Mouse (Mus musculus): ENCODE measurements at regions not wholly inside any gene's neighbourhood (a gene's known extent, or its start where the extent isn't known, plus 50 kb on each side); places are given as distances from the start of the nearest gene placed in this dataset.

DNA sequence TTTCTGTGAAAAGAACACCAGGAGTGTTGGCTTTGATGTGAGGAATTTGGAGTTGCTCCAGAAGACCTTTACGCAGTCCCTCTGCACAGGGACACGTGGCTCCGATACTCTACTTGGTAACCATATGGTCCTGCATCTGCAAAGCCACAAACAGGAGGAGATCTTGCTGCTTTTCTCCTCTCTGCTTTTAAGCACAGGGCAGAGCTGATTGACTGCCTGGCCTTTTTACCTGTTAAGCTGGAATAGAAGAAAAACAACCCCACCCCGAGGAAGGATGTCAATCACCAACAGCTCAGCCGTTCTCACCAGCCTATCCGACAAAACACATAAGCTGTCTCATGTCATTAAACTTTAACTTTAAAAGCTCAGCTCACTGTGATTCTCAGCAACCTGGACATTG is 106.8 kb upstream of the Kit start:
- no peak for DNase-seq (ENCODE audit: low spot score)

DNA sequence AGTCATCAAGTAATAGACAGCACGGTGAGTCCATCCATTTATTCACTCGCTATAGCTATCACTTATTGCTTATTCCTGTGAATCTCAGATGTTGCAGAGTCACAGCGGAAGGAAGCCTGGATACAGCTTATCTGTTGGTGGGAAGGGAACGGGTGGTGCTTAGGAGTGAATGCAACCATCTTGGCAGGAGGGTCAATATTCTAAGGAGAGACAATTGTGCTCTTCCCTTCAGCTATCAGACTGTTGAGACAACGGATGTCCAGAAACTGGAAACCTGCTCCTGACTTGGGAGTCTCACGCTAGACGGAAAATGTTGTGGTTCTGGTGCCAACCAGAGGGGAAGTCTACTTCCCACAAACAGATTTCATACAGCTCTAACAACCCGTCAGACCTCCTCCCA is 103.7 kb upstream of the Kit start:
- peak; percentile 57 for DNase-seq (ENCODE audit: low spot score)

DNA sequence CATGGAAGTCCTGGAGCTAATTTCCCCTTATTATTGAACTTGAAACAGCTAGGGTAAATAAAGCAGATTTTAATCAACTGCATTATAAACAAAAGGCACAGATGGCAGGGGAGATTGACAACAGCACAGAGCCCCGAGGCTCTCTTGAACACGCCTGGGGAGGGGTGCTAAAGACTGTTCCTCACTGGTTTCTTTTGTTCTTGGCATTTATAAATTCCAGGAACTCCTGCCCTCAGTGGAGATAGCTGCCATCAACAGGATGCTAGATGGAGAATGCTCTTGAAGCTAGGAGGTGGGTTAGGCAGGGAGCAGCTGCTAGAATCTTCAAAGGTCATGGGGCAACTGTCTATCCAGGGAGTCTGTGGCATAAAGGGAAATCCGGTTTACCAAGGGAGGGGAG is 102.2 kb upstream of the Kit start:
- DNase-seq (ENCODE audit: low spot score), result peak; percentile 74

DNA sequence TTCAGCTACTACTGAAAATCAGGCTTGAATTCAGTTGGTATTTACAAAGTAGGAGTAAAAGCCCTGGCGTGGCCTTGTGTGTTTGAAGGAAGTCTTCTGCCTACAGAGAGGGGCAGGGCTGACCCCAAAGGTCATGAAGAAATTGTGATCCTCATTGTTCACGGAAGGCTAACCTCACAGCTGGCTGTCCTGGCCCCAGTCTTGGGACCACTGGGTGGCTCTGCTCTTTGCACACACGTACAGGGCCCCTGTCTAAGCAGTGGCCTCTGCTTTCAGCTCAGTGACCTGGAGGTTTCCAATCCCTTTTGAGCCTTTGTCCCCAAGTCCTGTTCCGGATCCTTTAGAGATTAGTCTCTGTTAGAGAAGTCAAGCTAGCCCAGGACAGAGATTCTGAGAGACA is 99.3 kb upstream of the Kit start:
- no peak for DNase-seq (ENCODE audit: low spot score)

DNA sequence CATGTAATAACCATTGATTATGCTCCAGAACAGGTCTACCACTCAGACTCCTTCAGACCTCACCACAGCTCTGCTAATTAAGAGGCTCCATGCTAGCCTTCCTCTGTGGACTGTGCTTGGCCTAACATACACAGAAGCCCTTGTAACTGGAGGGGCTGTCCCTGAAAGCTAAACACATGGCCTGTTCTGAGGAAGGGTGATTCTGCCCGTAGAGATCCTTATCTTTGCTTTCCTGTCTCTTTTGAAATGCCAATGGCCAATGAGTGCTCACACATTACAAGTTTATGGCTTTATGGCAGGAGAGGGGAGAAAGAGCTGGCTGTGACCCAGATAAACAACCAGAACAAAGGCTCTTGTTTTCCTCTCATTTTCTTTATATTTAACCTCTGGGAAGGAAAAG is 96.2 kb upstream of the Kit start:
- DNase-seq (ENCODE audit: low spot score), result peak; percentile 70

DNA sequence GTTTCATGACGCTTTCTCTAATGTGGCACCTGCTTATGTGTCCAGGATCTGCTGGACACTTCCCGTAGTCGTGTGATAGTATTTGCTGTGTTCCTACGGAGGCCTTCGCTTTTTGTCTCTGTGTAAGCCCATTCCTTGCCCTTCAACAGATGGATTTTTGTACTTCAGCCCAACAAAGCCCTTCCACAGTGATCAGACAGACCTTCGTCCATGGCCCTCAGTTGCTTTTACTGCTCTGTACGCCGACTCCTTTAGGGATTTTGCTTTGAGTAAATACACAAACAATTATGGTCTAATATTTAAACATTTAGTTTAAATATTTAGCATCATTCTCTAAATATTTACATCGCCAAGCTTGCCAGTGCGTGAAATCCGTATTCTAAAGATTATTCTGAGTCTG is 95.6 kb upstream of the Kit start:
- DNase-seq (ENCODE audit: low spot score), result no peak

DNA sequence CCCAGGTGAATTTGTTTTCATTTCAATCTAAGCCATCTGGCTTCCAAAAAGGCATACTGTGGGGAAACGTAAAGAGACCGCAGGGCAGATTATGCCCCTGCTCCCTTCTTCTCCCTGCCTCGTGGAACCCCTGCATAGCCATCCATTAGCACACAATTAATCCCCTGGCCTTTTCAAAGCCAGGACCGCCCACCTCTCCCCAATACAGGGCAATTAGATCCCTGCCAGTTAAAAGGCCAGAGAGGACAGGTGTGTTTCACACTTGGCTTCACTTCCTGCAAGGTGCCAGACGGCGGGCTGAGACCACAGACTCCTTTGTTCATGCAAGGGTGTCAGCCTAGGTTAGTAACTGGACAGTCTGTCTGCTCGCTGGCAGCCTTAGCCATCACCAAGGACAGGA is 93.1 kb upstream of the Kit start:
- no peak for DNase-seq (ENCODE audit: low spot score)

DNA sequence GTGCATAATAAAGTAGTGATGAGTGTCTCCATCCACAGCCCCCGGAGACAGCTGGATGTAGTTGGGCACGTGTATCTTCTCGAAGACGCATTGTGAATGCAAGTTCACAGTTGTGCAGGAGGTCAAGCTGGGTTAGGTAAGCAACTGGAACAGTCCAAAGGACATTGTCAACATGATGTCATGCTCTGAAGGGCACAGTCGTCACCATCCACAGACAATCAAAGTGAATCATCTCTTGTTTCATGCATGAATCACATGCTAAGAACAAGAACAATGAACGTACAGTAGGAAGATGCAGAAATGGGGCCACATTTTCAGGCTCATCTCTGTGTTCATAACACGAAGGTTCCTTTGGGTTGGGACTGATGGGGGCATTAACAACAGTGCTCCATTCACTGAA is 90.4 kb upstream of the Kit start:
- DNase-seq (ENCODE audit: low spot score), result no peak

DNA sequence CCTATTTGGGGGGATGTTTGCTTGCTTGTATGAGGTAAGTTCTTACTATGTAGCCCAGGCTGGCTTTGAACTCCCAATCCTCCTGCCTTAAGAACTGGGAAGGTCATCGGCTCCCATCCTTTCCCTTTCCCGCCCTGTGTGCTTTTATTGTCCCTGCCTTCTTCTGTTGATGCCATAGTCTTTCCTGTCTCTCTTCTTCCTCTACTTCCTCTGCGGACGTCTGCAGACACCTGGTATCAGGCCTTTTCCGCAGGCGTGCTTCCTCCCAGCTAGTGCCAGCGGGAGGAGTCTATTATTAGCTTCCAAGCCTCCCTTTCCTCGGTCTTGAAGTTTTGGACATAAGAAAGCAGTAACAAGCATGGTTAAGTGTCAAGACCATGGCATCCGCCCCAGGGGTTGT is 83.9 kb upstream of the Kit start:
- DNase-seq (ENCODE audit: low spot score), result peak; percentile 23

DNA sequence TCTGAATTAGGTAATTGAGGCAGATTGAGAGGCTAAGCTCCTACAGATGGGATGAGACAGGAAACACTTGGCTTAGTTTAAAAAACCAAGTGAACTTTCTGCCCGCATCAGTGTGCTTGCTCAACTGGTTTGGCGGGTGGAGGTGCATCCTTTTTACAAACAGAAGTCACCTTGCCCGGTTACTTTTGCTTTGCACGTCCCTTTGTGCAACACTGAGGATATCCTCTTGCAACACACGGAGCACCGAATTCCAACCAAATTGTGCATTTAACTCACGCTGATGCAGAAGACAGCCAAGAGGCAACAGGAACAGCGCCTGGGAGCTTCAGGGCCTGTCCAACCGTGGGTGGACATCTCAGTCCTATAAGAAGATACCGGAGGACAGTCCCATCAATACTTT is 80.6 kb upstream of the Kit start:
- no peak for DNase-seq (ENCODE audit: low spot score)

DNA sequence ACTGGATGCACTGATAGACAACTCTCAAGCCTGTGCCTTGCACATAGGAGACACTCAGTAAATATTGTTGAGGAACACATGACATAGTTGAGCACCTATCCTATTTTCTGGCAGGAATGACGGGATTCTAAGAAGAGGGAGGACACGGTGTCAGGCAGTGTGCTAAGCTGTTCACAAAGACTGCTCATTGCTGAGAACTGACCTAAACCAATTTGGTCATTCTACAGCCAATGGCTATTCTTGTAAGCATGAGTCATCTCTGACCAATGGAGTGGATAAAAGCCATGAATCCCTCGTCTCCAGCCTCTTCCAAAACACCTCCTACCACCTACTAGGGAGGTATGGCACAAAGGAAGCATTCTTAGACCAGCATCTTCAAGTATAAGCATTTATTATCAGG is 75.7 kb upstream of the Kit start:
- no peak for DNase-seq (ENCODE audit: low spot score)

DNA sequence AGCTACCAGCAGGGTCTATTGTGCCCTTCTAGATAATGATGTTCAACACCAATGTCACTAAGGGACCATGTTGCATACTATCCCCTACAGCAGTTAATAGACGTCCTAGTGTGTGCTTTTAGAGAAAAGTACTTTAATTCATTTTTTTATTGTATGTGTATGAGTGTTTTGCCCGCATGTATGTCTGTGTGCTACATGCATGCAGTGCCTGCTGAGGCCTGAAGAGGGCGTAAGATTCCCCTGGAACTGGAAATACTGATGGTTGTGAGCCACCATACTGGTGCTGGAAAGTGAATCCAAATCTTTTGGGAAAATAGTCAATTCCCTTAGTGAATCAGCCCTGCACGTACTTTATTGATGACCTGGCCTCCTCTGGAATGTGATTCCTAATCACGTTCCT is 75.0 kb upstream of the Kit start:
- no peak for DNase-seq (ENCODE audit: low spot score)

DNA sequence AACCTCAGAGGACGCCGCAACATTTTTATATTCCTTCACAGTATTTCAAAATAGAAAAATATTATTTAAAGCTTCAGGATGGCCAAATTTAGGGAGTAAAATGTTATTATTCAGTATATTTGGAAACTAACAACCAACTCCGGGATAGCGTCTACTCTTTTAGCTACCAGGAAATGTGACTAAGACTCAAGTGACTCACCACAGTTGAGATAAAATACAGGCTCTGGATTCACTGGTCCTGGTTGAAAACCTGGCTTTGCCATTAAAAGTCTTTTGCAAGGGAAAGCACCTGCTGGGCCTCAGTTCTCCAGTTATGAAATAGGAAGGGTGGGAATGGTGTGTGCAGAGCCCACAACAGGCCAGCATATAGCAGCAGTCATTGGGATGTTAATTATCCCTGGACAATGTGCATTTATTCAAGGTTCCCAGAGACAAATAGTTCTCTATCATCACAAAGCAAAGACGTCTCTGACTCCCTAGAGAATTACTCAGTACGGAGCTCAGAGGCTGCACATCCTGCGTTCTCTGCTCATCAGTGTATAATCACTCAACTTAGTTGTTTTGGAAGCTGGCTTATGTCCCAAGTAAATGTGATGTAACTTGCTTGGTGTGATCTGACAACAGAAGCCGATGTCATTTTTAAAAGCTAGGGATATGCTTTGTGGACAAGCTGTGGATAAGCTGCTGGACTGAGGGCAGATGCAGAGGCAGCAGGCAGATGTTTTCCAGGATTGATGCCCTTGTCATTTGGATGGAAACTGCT is 73.9 kb upstream of the Kit start:
- no peak for DNase-seq (ENCODE audit: low spot score)

DNA sequence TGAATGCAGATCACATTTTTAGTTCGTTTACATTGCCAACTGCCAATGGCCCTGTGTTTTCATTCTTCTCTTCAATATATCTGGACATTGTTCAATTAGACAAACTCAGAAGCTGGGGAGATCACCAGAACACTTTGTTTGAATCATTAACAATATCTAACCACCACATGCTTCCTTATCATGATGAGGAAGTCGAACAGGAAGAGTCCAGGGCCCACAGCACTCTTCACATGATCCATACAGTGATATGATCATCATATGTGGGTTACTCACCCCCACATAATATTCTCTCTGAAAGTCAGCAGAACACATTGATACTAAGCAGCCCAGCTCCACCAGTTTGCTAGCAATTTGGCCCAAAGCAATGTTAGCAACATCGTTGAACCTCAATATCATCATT is 71.0 kb upstream of the Kit start:
- no peak for DNase-seq (ENCODE audit: low spot score)

DNA sequence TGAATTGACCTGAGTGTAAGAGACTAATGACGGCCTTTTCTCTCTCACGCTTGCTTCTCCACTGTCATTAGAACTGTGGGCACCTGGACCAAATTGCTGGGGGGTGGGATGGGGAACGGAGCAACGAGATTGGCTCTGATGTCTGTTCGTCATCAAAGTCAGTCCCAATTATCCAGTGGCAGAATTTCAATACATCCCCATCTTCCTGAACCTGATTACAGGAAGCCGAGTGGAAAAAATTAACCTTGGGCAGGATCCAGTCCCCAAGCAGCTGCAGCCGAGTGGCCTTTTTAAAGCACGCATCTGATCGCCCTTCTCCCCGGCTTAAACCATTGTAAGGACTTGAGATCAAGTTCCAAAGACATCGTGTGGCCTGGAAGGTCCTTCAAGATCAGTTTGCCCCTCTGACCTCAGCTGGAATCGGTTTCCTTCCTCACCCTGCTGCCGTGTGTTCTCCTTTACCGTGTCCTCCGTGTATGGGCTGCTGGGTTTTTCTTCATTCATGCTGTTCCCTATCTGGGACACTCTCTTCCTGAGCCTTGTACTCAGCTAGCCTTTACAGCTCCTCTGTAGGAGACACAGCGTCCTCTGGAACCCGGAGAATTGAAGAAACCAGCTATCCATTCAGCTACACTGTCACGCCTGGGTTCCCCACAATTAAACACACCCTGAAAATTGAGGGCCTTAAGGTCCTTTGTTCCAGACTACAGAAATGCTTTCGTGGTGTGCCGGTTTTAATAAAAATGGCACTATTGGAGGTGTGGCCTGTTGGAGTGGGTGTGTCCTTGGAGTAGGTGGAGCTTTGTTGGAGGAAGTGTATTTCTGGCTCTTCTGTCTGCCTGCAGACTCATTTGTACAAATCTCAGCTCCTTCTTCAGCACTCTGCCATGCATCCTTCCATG is 61.9 kb upstream of the Kit start:
- DNase-seq (ENCODE audit: low spot score), result no peak

DNA sequence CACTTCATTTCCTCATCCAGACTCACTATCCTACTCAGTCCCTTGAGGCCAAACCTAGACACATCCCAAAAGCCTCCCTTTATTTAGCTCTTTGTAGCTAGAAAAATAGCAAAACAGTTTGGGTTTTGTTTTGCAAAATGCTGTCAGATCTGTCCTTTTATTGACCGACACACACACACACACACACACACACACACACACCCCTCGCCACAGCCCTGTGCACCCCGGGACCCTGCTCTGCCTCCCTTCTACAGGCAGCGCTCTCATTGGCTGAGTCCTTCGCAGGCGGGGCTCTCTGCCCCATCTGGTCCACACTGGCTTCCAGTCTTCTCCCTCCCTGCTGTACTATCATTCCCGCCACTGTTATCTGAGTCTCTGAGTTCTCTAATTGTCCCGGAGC is 56.5 kb upstream of the Kit start:
- DNase-seq (ENCODE audit: low spot score), result no peak

DNA sequence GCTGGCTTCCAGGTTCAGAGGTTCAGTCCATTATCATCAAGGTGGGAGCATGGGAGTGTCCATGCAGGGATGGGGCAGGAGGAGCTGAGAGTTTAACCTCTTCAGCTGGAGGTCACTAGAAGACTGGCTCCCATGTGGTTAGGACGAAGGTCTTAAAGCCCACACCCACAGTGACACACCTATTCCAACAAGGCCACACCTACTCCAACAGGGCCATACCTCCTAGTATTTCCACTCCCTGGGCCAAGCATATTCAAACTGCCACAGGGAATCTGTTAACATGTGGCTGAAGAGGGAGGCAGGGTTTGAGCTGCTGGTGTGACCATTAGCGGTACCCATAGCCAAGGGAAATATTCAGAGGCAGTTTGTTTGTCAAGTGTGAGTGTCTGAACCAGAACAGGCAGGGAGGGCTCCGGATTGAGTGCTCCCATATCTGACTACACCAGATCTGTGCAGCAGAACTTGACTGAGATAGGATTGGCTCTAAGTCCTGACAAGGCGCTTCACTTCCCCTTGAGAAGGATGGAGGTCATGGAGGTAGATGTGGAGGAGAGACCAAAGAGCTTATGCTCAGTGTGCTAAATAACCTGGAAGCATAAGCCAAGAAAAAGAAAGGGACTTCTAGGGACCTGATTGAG is 51.6 kb upstream of the Kit start:
- DNase-seq (ENCODE audit: low spot score), result no peak
